Mouse (Mus musculus): Measurements from ENCODE around the gene Begain. TPM values are rescaled to one million over a fixed set of nuclear protein-coding genes. Genes with fewer than 3 reads are reported as not detected.

The Begain gene
- under 1 TPM in 2 of 4 experiments, not detected in 2; 0.13 to 0.31 TPM for total RNA-seq (2022)

DNA sequence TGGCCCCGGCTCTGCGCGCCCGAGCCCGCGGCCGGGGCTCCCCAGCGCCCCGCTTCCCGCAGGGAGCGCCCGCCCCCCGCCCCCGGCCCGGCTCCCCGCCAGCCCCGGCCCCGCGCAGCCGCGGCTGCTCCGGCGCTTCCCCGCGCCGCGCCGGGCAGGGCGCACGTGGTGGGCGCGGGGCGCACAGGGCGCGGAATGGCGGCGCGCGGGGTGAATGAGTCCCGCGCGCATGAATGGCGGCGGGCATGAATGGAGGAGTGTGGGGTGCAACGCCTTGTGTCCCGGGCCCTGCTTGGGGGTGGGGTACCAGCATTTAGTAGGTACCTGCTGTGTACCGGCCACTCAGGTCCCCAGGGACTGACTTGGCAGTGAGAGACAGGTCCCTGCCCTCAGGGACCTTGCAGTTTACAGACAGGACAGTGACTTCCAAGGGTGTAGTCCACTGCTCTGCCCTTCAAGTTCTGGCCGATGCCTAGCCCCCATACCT, at the start of gene Begain:
TSS of gene Begain (minus strand) at position 51 of the 487 bp plus-strand sequence.
- DNase-seq (ENCODE audit: low spot score in 2 of 2) = no peak

DNA sequence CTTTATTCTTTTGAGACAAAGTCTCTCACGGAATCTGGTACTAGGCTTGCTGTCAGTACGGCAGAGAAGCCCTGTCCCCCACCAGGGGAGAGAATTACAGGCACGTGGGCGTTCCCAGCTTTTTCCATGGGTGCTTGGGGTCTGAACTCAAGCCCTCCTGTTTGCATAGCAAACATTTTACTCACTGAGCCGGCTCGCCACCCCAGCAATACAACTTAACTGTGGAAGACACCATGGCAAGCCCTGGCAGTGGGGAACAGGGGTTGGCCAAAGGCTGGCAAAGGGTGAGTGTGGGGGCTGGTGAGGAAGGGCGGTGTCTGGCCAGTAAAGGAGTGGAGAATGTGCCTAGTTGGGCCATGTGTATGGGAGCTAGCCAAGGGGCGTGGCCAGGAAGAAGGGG, 47.7 kb upstream of the Begain start:
- DNase-seq (ENCODE audit: low spot score in 2 of 2) = no peak

- no peak for DNase-seq (ENCODE audit: low spot score in 2 of 2)
Measured at GRCm38 (mm10) chr12:109115161-109115560, 47.1 kb upstream of the Begain start.

GRCm38 (mm10) chr12:109112996-109113592, 45.1 kb upstream of the Begain start:
- no peak for DNase-seq (ENCODE audit: low spot score in 2 of 2)

DNA sequence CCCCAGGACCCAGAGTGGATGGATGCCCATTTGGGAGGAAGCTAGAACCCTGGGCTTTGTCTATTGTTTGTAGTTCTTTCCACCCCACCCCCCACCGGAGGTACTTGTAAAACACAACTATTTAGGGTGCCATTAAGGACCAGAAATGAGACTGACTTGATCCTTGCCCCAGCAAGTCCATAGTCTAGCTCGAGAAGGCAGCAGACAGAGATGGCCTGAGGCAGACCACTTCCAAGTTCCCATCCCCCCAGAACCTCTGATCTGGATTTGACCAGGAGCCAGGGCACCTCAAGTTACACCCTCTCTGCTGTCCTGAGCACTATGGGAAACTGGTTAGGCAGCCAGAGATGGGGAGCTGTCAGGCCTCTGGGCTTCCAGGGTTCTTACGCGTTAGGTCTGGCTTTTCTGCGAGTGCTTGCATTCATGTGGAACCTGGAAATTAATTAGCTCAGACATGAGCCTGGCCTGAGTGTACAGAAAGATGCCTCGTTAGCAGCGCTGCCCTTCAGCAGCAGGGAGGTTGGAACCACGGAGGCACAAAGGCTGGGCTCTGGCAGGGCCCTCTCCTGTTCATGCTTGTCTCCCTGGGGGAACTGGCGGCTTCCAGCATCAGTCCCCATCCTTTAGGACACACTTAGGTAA, 44.5 kb upstream of the Begain start:
- DNase-seq (ENCODE audit: low spot score in 2 of 2) = no peak

DNA sequence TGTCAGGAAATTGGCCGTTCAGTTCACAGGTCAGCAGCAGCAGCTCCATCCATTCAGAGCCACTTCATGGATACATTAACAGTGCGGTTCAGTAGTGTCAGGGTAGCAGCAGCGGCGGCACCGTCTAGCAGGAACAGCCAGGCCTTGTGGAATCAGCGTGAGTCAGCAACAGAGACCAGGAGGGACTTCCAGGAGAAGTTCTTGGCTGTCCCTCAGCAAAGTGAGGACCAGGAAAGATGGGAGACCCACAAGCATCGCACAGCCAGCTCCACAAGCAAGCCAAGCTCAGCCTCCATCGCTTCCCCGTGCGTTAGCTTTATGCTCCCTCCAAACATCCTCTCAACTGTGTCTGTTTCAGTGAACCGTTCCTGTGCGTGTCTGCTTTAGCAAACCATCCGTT, 40.9 kb upstream of the Begain start:
- DNase-seq (ENCODE audit: low spot score in 2 of 2) = no peak

DNA sequence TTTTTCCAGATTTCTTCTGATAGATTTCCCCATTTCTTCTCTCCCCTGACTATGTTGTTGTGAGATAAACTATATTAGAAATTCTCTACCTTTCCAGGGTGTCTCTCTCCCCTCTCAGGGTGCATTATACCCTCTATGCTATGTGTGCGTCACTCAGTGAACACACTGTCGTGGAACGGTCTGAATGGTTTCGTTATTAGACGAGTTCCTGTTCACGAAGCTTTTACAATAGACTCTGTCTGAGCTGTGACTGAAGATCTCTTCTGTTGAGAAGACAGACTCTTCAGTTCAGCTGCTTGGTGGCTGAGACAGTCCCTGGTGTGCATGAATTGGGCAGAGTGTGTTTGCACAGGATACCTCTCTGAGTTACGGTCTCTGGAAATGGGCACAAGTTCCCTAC, 32.4 kb upstream of the Begain start:
- DNase-seq (ENCODE audit: low spot score in 2 of 2) = no peak

DNA sequence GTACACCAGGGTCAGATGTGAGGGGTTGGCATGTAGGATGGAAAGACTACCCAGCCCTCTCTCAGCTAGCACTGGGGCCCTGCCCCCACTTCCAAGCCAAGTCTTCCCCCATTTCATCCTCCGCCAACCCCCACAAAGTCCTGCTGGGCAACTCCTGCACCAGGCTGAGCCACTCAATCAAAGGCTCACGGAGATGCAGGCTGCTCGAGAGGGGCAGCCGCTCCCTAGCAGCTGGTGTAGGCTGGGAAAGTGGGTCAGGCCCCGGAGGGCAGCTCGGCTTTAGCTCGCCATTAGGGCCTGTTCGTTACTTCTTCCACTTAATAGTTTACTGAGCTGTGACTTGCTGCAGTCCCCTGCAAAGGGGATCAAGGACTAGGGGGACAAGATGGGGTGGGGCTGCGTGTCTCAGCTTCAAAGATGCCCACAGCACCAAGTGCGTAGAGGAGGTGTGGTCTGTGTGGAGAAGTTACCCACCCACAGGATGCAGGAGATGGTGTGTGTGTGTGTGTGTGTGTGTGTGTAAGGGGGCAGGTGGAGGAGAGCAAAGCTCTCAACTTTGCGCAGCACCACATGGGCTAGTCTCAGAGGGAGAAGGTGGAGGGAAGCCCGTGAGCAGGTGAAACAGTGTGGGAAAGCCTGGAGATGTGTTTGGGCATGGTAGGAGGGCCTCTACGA, 22.6 kb upstream of the Begain start:
- no peak for DNase-seq (ENCODE audit: low spot score in 2 of 2)

DNA sequence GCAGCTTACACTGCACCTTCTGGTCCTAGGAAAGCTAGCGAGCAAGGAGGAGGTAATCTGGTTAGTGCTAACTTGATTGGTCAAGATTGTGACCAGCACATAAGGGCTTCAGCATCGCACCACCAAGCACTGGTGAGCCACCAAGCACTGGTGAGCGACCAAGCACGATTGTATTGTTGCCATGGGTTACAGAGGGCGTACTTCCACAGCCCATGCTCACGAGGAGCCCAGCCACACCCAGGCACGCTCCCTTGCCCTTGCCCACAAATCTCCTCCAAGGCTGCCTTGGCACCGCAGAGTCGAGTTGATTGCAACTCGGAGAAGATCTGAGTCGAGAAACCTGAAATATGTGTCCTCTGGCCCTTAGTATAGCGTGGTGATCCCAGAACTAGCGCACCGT, 22.0 kb upstream of the Begain start:
- no peak for DNase-seq (ENCODE audit: low spot score in 2 of 2)

DNA sequence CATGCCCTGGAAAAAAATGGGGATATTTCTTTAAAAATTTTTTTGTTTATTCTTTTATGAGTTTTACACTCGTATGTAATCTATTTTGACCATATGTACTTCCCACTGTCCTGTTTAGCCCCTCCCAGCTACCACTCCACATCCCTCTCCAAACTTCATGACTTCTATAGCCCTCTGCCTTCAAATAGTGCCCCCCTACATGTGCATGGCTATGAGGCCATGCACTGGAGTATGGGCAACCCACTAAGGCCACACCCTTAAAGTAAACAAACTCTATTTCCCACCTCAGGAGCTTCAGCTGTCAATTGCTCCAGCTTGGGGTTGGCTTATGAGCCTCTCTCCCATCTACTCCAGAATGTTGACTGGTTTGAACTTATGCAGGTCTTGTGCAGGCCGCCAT, 18.1 kb upstream of the Begain start:
- DNase-seq (ENCODE audit: low spot score in 2 of 2) = no peak

DNA sequence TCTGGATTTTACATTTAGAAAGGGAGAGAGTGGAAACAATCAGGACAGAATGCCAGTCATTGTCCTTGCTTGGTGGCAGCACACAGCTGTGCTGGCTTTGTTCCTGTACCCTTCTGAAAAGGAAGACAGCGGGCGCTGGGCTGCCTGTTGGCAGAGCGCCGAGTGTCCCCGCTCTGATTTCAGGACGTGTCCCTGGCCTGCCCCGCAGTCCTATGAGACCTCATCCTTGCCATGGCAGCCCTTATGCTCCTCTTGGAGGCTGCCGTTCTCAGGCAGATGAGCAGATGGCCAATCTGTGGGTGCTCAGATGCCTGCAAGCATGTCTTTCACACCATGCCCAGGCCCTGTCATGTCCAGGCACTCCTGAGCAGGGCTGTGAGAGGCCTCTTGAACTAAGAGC, 17.7 kb upstream of the Begain start:
- DNase-seq (ENCODE audit: low spot score in 2 of 2) = no peak

GRCm38 (mm10) chr12:109085046-109085445, 17.0 kb upstream of the Begain start:
- DNase-seq (ENCODE audit: low spot score in 2 of 2) = no peak

GRCm38 (mm10) chr12:109083476-109083875, 15.5 kb upstream of the Begain start:
- DNase-seq (ENCODE audit: low spot score in 2 of 2) = no peak

GRCm38 (mm10) chr12:109077036-109077435, 9.0 kb upstream of the Begain start:
- no peak for DNase-seq (ENCODE audit: low spot score in 2 of 2)

GRCm38 (mm10) chr12:109074777-109075285, 6.8 kb upstream of the Begain start:
- DNase-seq (ENCODE audit: low spot score in 2 of 2) = no peak

DNA sequence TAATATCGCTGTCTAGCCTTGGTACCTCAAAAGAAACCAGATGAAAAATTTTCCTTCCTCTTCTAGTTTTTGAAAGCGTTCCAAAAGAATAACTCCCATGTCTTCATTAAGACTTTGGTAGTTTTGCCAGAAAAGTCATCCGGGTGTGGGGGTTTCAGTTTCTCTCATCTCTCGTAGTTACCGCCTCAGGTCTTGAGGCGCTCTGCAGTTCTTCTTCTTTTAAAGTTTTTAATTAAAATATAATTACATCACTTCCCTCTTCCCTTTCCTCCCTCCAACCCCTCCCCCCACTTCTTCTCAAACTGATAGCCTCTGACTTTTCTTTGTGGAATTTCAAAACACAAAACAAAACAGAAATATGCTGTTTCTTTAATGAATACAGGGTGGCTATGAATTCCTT, 6.1 kb upstream of the Begain start:
- no peak for DNase-seq (ENCODE audit: low spot score in 2 of 2)

DNA sequence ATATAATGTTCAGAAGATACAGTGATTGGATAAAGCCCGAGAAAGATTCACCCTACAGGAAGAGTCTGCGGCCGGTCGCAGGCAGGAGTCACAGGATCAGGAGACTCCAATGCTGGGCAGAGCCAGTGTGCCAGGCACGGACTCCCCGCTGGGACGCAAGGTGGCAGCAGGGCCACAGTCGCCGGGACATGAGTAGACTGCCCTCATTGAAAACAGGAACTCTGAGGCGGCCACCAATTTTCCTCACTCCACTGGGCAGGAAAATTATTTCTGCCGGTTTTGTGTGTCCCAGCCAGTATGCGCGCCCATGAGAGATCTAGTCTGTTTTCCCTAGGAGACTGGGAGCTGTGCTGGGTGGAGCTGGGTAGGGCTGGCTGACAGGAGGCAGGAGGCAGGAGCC, 3.2 kb upstream of the Begain start:
- DNase-seq (ENCODE audit: low spot score in 2 of 2) = no peak

DNA sequence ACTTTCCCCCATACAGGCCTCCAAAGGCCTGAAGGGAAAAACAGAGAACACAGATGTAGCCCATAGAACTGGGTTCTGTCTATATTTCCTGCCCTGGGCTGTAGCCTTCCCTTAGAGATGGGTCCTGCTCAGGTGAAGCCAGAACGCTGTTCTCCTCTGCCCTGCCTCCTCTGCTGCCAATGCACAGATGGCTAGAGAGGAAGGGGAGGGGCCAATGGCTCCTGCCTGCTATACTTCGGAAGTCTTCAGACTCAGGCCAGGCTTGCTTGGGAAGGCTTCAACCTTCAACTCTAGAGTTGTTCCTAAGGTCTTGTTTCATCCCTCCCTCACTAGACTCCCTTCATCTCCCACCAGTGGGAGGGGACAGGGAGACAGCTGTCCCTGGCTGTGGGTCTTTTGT, 1.7 kb upstream of the Begain start:
- no peak for DNase-seq (ENCODE audit: low spot score in 2 of 2)

- no peak for DNase-seq (ENCODE audit: low spot score in 2 of 2)
Measured at GRCm38 (mm10) chr12:109068738-109069137, 721 bp upstream of the Begain start.

GRCm38 (mm10) chr12:109067561-109068135, 369 bp downstream of the Begain start:
- no peak for DNase-seq (ENCODE audit: low spot score in 2 of 2)

GRCm38 (mm10) chr12:109058660-109059059, 9.4 kb downstream of the Begain start:
- DNase-seq (ENCODE audit: low spot score in 2 of 2) = no peak

GRCm38 (mm10) chr12:109057736-109058135, 10.3 kb downstream of the Begain start:
- no peak for DNase-seq (ENCODE audit: low spot score in 2 of 2)
